Mouse (Mus musculus): Measurements from ENCODE around the gene Scn3a.

DNA sequence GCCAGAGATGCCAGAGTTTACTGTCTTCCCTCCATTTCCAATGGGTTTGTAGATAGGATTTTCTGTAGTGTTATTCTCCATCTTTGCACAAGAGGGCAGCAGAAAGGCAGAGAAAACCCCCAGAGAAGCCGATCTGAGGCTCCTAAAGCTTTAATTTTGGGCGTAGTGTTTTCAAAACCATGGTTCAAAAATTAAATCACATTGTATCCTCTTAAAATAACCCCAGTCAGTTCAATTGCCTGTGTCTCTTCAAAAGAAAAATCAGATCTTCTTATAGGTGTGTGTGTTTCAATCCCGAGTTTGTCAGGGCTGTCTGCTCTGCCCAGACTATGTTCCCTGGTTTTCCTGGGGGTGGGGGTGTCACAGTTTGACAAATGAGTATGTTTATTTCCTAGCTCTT, 153.7 kb downstream of the Scn3a start:
- TF ChIP-seq ZMIZ1 (IDR thresholded peaks at IDR 0.05; ENCODE audit: low read depth, low read length) (no peak), CTCF (IDR thresholded peaks at IDR 0.05 in 2 of 3, conservative IDR thresholded peaks at IDR 0.05 in 1 of 3; ENCODE audit: control insufficient read depth in 1 of 3, insufficient read depth in 1 of 3, low read depth in 2 of 3, low read length in 3 of 3, poor library complexity in 1 of 3, severe bottlenecking in 1 of 3) (peak in 1 of 3 experiments; percentile 11; a peak in 1 of 6 replicates), EP300 (IDR thresholded peaks at IDR 0.05; ENCODE audit: low read depth in 1 of 2, low read length in 2 of 2) (no peak), POLR2A (IDR thresholded peaks at IDR 0.05; ENCODE audit: control insufficient read depth in 1 of 2, insufficient read depth in 1 of 2, low read depth in 1 of 2, low read length in 2 of 2, poor library complexity in 1 of 2) (no peak), RCOR1 (IDR thresholded peaks at IDR 0.05; ENCODE audit: low read depth, low read length) (no peak), JUND (IDR thresholded peaks at IDR 0.05; ENCODE audit: low read depth, low read length) (no peak), POLR2AphosphoS2 (IDR thresholded peaks at IDR 0.05; ENCODE audit: low read length) (no peak), CHD1 (IDR thresholded peaks at IDR 0.05; ENCODE audit: low read depth, low read length) (no peak), BHLHE40 (IDR thresholded peaks at IDR 0.05; ENCODE audit: borderline replicate concordance, low read depth, low read length) (no peak), MAX (IDR thresholded peaks at IDR 0.05; ENCODE audit: low read length) (no peak), ZKSCAN1 (IDR thresholded peaks at IDR 0.05; ENCODE audit: low read depth, low read length) (no peak), TCF12 (IDR thresholded peaks at IDR 0.05; ENCODE audit: low read depth, low read length) (no peak)
